Mouse (Mus musculus) naive thymus-derived CD4-positive, alpha-beta T cell, adult 2 months (primary cell): ENCODE results near the gene Isl2.

ENCODE experiments used
- DNase-seq: peaks from one replicate; pipeline ENCODE4 v3.0.0-alpha.2; 2011; ENCODE audit warnings: low read depth

Isl2 gene

DNA sequence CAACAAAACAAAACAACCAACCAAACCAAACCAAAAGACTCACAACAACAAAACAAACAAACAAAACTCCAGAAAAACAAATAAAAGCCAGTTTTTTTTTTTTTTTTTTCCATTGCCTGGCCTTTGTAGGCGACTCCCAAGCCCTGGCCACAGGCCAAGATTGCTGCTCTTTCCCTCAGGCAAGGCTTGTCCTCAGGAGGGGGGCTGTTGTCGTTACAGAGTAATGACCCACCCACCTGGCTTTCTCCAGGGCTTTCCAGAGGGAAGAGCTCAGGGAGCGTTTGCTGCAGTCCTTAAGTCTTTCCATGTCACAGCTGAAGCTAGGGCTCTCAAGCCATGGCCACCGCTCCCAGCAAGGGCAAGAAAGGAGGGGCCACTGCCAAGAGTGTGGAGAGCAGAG lies at the start of gene Isl2:
Gene Isl2, plus strand, starts transcription at position 296 of the 400 bp plus-strand sequence.
- no peak for DNase-seq

DNA sequence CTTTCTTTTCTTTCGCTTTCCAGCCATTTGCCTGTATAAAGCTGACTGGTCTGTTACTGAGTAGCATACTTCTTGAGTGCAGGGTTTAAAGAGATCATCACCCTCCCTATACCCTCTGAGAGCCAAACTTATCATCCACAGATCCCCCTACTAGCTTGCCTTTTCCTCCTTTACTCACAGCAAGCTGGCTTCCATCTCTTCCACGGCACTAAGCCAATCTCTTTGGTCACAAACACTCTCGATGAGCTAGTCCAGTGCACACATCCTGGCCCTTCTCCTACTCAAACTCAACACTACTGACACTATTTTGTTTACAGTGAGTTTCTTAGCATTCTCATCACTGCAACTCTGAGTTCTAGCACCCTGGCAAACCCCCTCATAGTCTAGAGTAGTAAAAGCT lies 30.6 kb upstream of the Isl2 start:
- DNase-seq: no peak

DNA sequence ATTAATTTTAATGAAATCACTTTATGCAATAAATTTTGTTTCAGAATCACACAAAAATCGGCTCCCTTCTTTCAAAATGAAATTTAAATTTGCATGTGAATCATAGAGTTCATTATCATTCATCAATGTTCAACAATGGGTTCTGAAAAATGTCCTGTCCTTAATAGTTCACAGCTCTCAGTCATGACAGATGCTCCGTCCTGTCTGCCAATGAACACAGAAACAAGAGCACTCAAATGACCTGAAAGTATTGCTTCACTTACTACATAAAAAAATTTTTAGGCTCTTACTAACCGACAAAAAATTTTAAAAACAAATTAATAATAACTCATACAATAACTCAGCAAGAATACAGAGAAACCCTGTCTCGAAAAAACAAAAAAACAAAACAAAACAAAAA lies 29.8 kb upstream of the Isl2 start:
- no peak for DNase-seq

DNA sequence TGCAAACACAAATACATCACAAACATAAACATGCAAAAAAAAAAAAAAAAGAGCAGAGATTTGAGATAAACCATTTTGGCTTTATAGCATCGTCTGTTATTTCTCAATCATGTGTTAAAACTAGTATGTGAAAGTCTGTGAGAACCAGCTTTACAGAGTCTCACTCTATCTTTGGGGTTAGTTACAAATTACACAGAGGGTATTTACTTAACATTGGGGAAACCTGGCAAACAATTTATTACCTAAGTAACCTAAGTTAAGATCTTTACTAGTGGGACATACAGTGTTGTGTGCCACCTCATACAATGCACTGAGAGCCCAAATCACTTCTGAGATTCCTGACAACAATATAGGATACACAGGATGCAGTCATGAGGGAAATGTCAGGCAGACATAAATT lies 28.7 kb upstream of the Isl2 start:
- DNase-seq: no peak

DNA sequence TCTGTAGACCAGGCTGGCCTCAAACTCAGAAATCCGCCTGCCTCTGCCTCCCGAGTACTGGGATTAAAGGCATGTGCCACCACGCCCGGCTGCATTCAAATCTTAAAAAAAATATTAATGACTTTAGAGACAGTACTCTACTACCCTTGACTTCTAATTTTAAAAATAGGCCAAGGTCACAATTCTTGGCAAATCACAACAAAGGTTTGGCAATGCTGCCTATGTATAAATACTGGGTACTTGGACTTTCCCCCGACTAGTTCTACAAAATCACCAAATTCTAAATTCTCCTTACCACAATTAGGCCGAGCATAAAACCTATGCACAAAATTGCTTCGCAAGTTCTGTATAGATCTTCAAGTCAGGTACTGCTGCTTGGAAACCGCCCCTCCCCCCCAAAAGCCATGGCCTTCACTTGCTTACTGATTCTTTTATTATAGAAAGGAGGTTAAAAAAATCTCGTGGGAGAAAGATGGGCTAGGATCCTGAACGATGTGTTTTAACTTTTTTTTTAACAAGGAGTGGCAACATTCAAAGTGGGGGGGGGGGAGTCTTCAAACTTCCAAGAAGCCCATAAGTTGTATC lies 27.7 kb upstream of the Isl2 start:
- no peak for DNase-seq

DNA sequence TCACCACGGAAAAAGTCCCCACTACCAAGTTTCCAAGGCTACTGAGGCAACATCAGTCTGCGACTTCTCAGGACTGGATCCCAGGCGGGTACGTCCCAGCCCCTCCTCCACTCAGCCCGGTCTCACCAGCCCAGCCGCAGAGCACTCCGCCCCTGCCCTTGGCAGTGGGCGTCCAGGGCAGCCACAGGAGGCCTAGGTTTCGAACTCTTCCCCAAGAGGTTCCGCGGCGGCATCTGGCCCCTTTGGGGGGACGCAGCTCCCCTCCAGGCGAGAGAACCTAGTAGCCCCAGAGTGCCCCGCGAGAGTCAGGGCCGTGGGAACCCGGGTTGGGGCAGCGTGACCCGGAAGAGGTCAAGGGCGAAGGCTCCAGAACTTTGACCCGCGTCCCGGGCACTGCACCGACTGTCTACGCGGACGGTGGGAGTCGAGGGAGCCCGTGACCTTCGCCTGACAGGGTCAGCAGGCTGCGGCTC lies 26.9 kb upstream of the Isl2 start:
- DNase-seq: peak; percentile 65

DNA sequence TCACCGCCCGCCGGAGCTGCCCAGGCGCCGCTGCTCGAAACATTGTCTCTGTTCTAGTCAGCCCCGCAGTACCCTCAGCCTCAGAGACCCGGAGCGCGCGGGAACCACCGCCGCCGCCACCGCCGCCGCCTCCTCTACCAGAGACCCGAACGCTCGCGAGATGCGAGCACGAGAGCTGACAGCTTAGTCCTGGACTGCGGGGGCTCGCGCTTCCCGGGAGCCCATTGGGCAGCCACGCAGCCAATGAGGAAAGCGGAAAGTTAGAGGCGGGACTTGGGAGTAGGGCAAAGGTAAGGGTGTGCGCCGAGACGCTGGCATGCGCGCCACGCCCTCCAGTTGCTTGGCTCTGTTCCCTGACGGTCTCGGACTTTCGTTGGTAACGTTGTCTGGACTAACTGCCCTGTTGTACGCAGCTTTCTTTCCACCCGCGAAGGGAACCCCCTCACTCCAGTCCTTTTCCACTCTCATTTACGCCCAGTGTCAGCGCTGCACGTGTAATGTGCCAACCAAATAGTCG lies 26.4 kb upstream of the Isl2 start, which contains the start of gene Etfa:
Gene Etfa, minus strand, starts transcription at position 217 of the 517 bp plus-strand sequence.
- peak; percentile 95 for DNase-seq

DNA sequence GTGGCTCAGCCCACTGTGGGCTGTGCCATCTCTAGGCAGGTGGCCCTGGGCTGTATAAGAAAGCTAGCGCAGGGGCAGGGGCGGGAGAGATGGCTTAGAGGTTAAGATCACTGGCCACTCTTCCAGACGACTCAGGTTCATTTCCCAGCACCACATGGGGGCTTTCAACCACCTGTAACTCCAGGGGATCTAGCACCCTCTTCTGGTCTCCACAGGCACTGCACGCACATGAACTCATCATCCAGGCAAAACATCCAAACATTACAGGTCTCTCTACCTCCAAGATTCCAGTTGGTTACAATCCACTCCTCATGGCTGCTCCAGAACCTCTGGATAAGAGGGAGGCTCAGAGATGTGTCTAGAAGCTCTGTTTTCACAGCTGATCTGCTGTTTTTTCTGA lies 12.8 kb upstream of the Isl2 start:
- DNase-seq: peak; percentile 41

DNA sequence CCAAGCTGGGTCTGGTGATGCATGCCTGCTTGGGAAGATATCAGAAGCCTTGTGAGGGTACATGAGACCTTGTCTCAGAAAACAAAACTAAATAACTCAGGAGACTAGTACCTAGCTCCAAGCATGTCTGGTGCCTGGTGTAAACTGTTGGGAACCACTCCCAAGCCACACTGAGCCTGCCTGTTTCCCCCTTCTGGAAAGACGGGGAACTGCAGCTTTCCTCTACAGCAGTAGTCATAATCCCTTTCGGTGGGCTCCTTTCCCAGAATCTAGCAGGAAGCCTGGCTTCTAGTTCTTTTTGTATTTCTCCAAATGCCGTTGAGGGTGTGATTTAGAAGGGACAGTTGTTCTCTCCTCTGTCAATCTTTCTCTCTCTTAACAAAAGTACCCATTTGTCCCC lies 2.6 kb upstream of the Isl2 start:
- DNase-seq: peak; percentile 59

DNA sequence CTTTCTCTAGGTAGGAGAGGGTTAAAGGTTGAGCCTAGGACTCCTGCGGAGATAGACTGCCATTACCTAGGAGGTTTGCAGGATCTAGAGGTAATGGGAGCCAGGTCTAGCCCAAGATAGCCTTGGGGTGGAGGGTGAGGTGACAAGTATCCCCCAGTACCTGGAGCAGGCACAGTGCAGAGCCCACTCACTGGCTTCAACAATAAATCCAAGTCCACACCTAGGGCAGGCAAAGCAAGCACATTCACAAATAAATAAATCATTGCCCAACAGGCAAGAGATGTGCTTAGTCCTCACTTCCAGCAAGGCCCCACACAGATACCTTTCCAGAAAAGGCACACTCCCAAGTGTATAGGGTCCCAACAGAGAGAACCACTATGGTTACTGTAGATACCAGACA lies 534 bp downstream of the Isl2 start:
- DNase-seq: peak; percentile 18

DNA sequence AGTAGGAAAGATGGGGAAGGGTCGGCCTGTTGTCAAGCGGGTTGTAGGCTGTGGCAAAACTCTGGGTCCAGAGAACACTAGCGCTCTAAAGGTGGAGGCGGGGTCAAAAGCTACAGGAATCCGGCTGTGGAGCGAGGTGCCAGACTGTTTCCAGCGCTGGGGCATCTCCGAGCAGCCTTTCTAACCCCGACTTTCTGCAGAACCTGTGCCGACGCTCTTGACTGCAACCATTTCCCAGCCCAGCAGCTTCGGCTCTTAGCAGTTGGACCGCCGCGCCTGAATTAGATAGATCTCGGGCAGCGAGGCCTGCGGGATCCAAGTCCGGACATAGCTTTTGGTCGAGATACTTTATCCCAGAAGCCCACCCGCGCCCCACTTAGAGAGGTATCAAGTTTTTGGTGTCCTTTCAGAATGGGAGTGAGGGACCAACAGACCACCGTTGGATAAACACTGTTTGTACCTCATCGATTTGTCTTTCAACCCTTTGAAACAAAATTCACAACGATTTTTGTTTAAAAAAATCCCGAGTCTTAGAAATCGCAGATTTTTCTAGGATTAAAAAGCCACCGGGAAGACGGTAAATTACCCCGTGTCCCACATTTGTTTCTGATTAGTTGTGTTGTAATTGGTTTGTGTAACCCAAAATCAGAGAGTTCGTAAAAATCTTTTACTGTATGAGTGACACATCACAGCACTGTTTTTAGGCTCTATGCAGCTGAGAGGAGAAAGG lies 1.4 kb downstream of the Isl2 start:
- DNase-seq: peak; percentile 41

DNA sequence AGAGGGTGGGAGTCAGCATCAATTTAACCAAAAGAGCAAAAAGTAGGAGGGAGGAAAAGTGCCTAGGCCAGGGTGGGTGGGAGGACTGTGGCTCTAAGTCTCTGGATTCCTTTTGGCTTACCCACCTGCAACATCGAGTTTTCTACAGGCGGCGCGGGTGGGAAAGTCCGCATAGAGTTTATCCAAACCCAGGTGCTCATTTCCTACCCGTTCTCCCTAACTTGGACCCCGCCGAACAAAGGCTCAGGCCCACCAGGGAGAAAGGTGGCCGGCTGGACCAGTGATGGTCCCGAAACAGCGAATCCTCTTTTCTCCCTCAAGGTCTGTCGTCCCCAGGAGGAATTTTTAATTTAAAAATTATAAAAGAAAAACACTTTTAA lies 1.9 kb downstream of the Isl2 start:
- peak; percentile 39 for DNase-seq

DNA sequence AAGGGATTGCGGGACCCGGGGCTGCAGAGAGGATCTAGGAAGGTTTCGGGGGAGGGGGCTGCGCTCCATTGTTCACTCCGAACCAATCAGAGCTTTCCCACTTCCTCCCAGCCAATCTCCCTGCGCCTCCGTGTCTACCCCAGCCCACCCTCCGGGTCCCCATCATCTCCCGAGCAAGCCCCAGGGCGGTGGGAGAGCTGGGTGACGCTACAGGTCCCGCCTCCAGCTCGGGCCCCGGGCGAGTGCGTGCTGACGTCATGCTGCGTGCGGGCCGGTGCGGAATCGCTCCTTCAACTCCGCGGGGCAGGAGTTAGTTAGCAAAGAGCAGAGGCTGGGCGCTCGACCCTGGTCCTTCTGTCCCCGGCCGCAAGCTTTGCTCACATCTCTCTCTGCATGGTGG lies 2.4 kb downstream of the Isl2 start:
- DNase-seq: peak; percentile 73

DNA sequence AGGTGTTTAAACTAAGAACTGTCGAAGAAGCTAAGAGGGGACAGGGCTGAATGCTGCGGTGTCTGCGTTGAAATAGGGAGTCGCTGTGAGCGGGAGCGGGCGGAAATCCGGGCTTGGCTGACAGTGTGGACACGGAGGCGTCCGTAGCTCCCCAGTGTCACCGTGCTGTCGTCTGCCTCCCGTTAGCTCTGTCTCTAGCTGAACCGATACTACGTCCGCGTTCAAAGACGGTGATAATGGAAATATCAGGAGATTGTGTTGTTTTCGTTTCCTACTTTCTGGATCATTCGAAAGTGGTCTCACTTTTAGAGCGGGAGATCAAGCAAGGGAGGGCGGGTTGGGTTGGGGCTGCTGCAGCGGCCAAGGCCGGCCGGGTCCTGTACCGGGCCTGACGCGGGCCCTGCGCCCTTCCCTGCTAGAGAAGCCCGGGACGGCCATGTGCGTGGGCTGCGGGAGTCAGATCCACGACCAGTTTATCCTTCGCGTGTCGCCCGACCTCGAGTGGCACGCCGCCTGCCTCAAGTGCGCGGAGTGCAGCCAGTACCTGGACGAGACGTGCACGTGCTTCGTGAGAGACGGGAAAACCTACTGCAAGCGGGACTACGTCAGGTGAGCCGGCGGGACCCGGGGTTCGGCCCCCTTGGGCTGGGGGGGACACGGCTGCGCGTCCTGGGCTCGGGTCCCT lies 3.4 kb downstream of the Isl2 start:
- peak; percentile 57 for DNase-seq

DNA sequence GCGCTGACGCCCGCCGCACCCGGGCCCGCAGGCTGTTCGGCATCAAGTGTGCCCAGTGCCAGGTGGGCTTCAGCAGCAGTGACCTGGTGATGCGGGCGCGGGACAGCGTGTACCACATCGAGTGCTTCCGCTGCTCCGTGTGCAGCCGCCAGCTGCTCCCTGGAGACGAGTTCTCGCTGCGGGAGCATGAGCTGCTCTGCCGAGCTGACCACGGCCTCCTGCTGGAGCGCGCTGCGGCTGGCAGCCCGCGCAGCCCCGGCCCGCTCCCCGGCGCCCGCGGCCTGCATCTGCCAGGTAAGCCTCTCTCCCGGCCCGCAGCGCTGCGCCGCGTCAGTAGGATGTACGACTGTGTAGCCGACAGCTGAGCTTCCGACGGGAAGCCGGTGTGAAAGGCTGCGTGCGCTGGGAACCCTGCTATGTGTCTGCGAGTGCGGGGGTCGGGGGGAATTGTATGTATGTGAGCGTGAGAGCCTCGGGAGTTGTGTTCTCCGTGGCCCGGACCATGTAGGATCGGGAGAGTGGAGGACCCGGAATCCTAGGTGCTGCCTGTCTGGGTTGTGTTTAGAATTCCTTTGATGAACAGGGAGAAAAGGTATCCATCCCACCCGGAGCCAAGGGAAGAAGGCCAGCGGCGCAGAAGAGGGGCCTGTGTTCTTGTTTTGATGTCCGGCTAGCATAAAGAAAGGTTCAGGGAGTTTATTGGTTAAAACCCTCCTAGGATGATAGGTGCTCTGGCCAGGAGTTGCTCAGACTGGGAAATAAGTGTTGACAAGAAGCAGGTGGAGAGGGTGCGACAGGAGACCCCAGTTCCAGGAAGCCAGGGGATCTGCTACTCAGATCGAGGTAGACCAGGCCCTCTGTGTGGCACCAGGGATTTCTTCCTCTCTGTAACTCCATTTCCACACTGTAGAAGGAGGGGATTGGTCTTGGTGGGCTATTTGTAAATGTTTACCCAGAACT lies 4.2 kb downstream of the Isl2 start:
- DNase-seq: peak; percentile 61

DNA sequence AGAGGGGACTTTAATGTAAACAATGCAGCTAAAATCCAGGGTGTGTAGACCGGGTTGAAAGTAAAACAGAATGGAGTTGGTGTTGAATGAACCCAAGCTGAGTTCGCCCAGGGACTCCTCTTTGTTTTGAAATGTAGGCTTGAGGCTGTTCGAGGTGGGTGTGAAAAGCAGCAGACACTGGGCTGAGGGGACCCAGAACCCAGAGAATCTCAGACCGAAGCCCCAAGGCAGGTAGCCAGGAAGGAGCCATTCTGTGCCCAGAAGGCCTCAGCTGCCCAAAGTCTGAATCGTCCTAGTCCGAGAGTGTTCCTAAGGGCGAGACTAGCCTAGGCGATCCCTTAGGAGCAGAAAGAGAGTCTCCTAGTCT lies 4.8 kb downstream of the Isl2 start:
- DNase-seq: peak; percentile 46

DNA sequence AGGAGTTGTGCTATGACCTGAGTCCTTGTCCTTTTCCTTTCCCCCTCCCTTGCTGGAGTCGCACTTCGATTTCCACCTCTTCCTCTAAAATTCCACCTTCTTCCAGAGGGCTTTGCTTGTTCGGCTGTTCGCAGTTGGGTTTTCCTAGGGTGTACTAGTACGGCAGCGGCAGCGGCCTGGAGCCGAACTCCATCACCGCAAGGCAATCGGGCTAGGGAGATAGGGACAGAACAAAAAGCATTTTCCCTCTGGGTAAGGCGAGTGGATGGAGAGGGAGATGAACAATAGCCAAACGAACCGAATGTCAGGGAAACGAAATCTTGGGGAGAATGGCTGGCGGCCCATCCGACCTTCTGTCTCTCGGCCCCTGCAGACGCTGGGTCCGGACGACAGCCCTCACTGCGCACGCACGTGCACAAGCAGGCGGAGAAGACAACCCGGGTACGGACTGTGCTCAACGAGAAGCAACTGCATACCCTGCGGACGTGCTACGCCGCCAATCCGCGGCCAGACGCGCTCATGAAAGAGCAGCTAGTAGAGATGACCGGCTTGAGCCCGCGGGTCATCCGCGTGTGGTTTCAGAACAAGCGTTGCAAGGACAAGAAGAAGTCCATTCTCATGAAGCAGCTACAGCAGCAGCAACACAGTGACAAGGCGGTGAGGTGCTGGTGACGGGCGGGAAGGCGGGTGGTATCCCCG lies 5.4 kb downstream of the Isl2 start:
- DNase-seq: peak; percentile 68

DNA sequence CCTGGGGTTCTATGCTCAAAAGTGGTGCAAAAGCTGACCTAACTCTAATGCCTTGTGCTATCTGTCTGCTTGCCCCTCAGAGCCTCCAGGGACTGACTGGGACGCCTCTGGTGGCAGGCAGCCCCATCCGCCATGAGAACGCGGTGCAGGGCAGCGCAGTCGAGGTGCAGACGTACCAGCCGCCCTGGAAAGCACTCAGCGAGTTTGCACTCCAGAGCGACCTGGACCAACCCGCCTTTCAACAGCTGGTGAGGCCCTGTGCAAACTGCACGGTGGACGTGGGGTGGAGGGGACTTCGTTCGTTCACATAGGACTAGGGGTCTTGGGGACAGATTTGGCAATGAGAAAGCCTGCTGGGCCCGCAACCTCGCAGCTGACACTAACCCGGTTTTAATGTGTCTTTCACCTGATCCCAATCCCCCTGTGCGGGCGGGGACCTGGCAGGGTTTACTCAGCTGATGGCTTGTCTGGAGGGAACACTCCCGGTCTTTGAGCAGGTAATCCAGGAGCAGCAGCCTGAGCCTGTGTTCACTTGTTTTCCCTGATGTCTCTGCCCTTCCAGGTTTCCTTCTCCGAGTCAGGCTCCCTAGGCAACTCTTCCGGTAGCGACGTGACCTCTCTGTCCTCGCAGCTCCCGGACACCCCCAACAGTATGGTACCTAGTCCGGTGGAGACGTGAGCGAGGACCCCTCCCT lies 6.5 kb downstream of the Isl2 start:
- DNase-seq: peak; percentile 56

DNA sequence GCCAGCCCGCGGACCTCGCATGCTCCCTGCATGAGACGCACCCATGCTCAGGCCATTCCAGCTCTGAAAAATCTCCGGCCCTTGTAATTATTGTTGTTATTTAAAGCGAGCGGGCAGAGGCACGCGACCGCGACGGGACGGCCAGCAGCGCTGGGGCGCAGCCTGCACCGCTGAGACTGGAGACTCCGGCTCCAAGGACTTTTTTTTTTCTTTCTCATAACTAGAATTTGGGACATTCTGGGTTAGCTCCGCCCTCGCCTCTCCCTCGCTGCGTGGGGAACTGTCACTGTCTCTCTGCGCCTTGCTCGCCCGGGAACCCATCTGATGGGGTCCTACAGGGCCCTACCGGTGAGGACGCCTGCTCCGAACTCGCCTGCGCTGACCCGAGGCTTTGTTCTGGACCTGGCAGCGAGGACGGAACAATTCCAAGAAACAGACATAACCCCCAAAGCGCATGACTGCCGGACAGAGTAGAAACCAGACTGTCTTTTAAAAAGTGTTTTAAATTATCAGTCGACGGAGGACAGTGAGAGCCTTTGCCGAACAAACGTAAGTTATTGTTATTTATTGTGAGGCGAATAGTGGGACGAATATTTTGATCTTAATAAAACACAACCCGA lies 7.2 kb downstream of the Isl2 start:
- no peak for DNase-seq
